Mouse (Mus musculus): ENCODE results near the gene Gm11733. TPM values are rescaled to one million over a fixed set of nuclear protein-coding genes. Genes with fewer than 3 reads are reported as not detected.

The Gm11733 gene
- total RNA-seq, 4 experiments from 2014 or later, result 0.23 TPM; not detected in 3

- peak; percentile 54 to 60 for DNase-seq (ENCODE audit: low spot score in 2 of 2)
These were observed 50.7 kb downstream of the Gm11733 start for GRCm38 (mm10) chr11:117534912-117535311.

- DNase-seq (ENCODE audit: low spot score in 2 of 2), result no peak
These were observed 51.5 kb downstream of the Gm11733 start for GRCm38 (mm10) chr11:117535491-117536304.

DNA sequence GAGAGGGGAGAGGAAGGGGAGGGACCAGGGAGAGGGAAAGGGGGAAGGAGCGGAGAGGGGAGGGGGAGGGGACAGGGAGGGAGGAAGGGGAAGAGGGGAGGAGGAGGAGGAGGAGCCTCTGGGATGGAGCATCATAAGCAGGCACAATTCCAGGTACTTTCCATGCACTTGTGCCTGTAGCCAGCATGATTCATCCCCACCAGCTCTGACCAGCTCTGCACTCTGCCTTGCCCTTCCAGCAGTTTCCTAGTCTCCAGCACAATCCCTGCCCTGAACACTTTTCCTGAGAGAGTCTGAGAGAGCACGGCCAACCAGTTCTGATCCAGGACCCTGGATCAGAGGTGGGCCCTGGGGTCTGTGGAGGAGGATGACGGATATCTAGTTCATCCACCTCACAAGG, 52.4 kb downstream of the Gm11733 start:
- DNase-seq (ENCODE audit: low spot score in 2 of 2), result no peak

Other genes with a start within 250 kb of the Gm11733 start
- 10 to 100 TPM; 69.4 to 83.2 (median 76.7) TPM for gene Tnrc6c, start 169.9 kb downstream of the Gm11733 start, total RNA-seq (2022)